Mouse (Mus musculus): ENCODE results near the gene Spint1. TPM values are rescaled to one million over a fixed set of nuclear protein-coding genes. Genes with fewer than 3 reads are reported as not detected.

Spint1 gene
- polyA plus RNA-seq, 1 experiment from 2014 or later = 3.7 TPM

- Histone ChIP-seq H3K9me3 (replicated peaks; ENCODE audit: control insufficient read depth, low read length) (no peaks in the 10 kb centered on the region), H3K4me2 (ENCODE audit: low read depth, low read length) (no peak overlapping the region), H3K27ac (ENCODE audit: low read length) (no peak overlapping the region), H3K27me3 (ENCODE audit: control insufficient read depth, insufficient read depth, low read length) (no peaks in the 10 kb centered on the region), H3K4me1 (ENCODE audit: control insufficient read depth, insufficient read depth, low read length) (peaks cover 2% of the 10 kb centered on the region; the same call in 1 of the 2 replicates), H3K36me3 (ENCODE audit: control insufficient read depth, insufficient read depth) (no peaks in the 10 kb centered on the region), H3K9ac (ENCODE audit: low read length) (no peak overlapping the region), H3K4me3 (ENCODE audit: low read length) (no peak overlapping the region)
- ATAC-seq (replicated peaks; ENCODE audit: extremely low read depth, insufficient read depth, low FRiP score) = no peak; the same call in 1 of the 2 replicates
- 48% methylated on average over 5 of the region's 5 CpGs for WGBS
These were observed 34.2 kb upstream of the Spint1 start for GRCm38 (mm10) chr2:119202914-119203453.

- Histone ChIP-seq H3K9ac (ENCODE audit: low read length) (no peak overlapping the region), H3K27me3 (ENCODE audit: control insufficient read depth, insufficient read depth, low read length) (no peaks in the 10 kb centered on the region), H3K4me2 (ENCODE audit: low read depth, low read length) (no peak overlapping the region), H3K4me1 (ENCODE audit: control insufficient read depth, insufficient read depth, low read length) (peaks cover 2% of the 10 kb centered on the region; the same call in 1 of the 2 replicates), H3K36me3 (ENCODE audit: control insufficient read depth, insufficient read depth) (no peaks in the 10 kb centered on the region), H3K9me3 (replicated peaks; ENCODE audit: control insufficient read depth, low read length) (no peaks in the 10 kb centered on the region), H3K27ac (ENCODE audit: low read length) (peak overlapping the region; percentile 19; the same call in 1 of the 2 replicates), H3K4me3 (ENCODE audit: low read length) (no peak overlapping the region)
- no peak for ATAC-seq (replicated peaks; ENCODE audit: extremely low read depth, insufficient read depth, low FRiP score)
- 67% methylated on average over 4 of the region's 4 CpGs for WGBS
These were observed 33.2 kb upstream of the Spint1 start for GRCm38 (mm10) chr2:119203871-119204460.

DNA sequence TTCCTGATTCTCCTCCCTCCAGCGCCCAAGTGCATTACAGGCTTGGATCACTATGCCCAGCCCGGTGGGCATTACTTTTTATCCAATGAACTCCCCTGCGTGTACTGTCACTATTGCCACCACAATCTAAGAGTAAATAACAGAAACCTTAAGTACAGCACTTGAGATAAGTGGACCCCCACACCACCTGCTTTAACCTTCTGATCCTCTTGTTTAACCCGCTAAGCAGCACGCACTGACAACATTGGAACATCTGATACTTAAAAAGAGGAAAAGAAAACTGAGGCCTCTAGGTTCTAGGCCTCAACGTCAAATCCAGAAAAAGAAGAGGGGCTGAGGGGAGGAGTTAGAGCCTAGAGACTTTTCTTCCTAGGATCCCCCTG lies 29.2 kb upstream of the Spint1 start:
- Histone ChIP-seq H3K4me3 (ENCODE audit: low read length) (peak overlapping the region; percentile 87), H3K4me1 (ENCODE audit: control insufficient read depth, insufficient read depth, low read length) (peaks cover 7% of the 10 kb centered on the region), H3K27ac (ENCODE audit: low read length) (peak overlapping the region; percentile 92), H3K9me3 (replicated peaks; ENCODE audit: control insufficient read depth, low read length) (no peaks in the 10 kb centered on the region), H3K9ac (ENCODE audit: low read length) (peak overlapping the region; percentile 73), H3K27me3 (ENCODE audit: control insufficient read depth, insufficient read depth, low read length) (no peaks in the 10 kb centered on the region), H3K36me3 (ENCODE audit: control insufficient read depth, insufficient read depth) (peaks cover 19% of the 10 kb centered on the region), H3K4me2 (ENCODE audit: low read depth, low read length) (peak overlapping the region; percentile 64)
- no peak for ATAC-seq (replicated peaks; ENCODE audit: extremely low read depth, insufficient read depth, low FRiP score)
- WGBS = 16% methylated on average over 6 of the region's 6 CpGs

DNA sequence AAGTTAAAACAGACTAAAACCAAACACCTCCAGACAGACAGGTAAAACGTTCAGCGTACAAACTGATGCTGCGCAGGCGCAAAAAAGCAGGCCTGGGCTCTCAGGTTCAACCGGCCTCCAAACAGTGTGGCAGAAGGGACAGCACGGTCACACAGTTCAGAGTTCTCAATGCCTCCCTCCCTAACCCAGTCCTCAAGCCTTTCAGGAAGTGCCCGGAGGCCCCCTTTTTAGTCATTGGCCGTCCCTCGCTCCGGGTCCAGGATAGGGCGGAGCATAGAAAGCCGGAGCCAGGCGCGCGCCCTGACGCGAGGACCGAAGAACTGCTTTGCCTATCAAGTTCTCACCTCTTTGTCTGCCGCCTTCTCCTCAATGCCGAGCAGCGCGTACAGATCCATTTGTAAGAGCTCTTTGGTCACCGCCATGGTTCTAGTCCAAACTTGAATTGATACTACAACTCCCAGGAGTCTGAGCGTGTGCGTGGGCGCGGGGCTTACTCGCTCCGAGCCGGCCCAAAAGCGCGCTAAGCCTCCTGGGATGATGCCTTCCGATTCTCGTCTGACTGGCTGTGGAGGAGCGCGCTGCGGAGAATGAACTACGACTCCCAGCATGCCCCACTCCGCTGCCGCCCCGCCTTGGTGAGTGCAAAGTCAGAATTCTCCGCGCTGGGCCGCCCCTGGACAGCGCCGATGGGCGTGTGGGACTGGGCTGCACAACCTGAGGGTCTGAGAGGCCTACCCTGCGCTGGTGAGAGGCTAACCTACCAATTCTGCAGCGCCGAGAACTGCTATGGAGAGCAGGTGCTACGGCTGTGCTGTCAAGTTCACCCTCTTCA lies 28.6 kb upstream of the Spint1 start, which contains the start of the genes Zfyve19 and Dnajc17:
Gene Zfyve19 (plus strand): TSS at position 274 of the 832 bp plus-strand sequence.
Gene Dnajc17 (minus strand): TSS at position 452 of the 832 bp plus-strand sequence.
- Histone ChIP-seq H3K4me1 (ENCODE audit: control insufficient read depth, insufficient read depth, low read length) (peaks cover 5% of the 10 kb centered on the region), H3K9me3 (replicated peaks; ENCODE audit: control insufficient read depth, low read length) (no peaks in the 10 kb centered on the region), H3K36me3 (ENCODE audit: control insufficient read depth, insufficient read depth) (peaks cover 21% of the 10 kb centered on the region), H3K4me3 (ENCODE audit: low read length) (peak within 1 kb of the TSS; percentile 87), H3K4me2 (ENCODE audit: low read depth, low read length) (peak within 1 kb of the TSS; percentile 79), H3K27ac (ENCODE audit: low read length) (peak within 1 kb of the TSS; percentile 92), H3K27me3 (ENCODE audit: control insufficient read depth, insufficient read depth, low read length) (no peaks in the 10 kb centered on the region), H3K9ac (ENCODE audit: low read length) (peak within 1 kb of the TSS; percentile 89)
- peak; percentile 97 for ATAC-seq (replicated peaks; ENCODE audit: extremely low read depth, insufficient read depth, low FRiP score)
- under 1% methylated on average over 51 of the region's 51 CpGs for WGBS

DNA sequence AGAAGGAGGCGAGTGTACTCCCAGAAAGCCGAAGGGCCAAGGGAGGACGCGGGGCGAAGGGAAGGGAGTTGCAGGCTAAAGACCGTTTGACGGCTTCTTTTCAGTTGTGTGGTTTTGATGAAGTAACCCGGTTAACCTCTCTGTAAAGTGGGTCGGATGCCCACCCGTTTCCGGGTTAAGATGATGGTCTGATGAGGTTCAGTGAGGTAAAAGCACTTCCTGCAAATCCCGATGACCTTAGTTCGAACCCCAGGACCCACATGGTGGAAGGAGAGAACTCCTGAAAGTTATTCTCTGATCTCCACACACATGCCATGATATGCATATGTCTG lies 28.0 kb upstream of the Spint1 start:
- no peaks in the 10 kb centered on the region for H3K27me3 ChIP-seq (ENCODE audit: control insufficient read depth, insufficient read depth, low read length)
- H3K9me3 ChIP-seq (replicated peaks; ENCODE audit: control insufficient read depth, low read length) = no peaks in the 10 kb centered on the region
- H3K4me1 ChIP-seq (ENCODE audit: control insufficient read depth, insufficient read depth, low read length) = peaks cover 5% of the 10 kb centered on the region
- peak overlapping the region; percentile 79 for H3K4me2 ChIP-seq (ENCODE audit: low read depth, low read length)
- peak overlapping the region; percentile 89 for H3K9ac ChIP-seq (ENCODE audit: low read length)
- H3K36me3 ChIP-seq (ENCODE audit: control insufficient read depth, insufficient read depth) = peaks cover 21% of the 10 kb centered on the region
- no peak for ATAC-seq (replicated peaks; ENCODE audit: extremely low read depth, insufficient read depth, low FRiP score)
- H3K4me3 ChIP-seq (ENCODE audit: low read length) = peak overlapping the region; percentile 87
- 1% methylated on average over 13 of the region's 13 CpGs for WGBS
- peak overlapping the region; percentile 79 for H3K27ac ChIP-seq (ENCODE audit: low read length)

DNA sequence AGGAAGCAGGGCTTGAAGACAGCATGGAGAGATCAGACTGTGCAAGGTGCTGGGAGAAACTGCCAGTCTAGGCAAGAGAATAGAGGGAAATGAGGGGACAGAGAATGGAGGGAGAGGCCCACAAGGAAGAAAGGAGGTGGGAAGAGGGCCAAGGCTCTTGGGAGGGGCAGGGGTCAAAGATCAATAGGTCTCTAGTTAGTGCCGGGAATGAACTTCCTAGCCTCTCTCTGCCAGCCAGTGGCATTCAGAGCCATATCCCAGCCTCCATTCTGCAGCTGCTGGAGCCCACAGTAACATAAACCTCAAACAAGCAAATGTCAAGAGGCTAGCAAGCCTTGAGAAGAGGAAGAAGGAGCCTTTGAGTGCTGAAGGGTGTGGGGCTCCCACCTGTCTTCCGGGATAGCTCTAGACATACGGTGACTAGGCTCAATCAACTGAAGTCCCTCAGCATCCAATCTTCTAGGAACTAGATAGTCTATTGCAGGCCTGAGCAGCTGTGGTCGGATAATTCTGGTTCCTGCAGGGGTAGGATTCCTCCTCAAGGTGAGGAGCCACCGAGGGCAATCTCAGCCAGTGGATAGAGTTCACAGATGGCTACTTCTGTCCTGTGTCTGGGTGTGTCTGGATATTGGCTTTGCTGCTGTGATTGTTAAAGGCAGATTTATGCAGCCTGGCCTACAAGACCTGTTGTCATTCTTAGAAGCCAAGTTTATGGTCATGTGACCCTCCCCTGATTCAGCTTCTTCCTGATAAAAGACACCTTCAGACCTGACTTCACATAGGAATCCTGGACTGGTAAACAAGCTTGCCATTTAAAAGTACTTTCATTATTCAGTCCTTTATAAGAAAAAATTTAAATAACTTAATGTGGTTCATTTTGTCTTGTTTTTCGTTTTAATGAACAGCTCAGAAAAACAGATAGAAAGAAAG lies 7.1 kb upstream of the Spint1 start, which contains the start of gene Ppp1r14d:
Gene Ppp1r14d (minus strand): TSS at position 132 of the 930 bp plus-strand sequence.
- Histone ChIP-seq H3K4me2 (ENCODE audit: low read depth, low read length) (no peak within 1 kb of the TSS), H3K27me3 (ENCODE audit: control insufficient read depth, insufficient read depth, low read length) (peaks cover 4% of the 10 kb centered on the region; the same call in 1 of the 2 replicates), H3K36me3 (ENCODE audit: control insufficient read depth, insufficient read depth) (no peaks in the 10 kb centered on the region), H3K27ac (ENCODE audit: low read length) (no peak within 1 kb of the TSS), H3K4me3 (ENCODE audit: low read length) (no peak within 1 kb of the TSS), H3K9me3 (replicated peaks; ENCODE audit: control insufficient read depth, low read length) (no peaks in the 10 kb centered on the region), H3K9ac (ENCODE audit: low read length) (no peak within 1 kb of the TSS), H3K4me1 (ENCODE audit: control insufficient read depth, insufficient read depth, low read length) (no peaks in the 10 kb centered on the region)
- WGBS = 67% methylated on average over 6 of the region's 6 CpGs
- ATAC-seq (replicated peaks; ENCODE audit: extremely low read depth, insufficient read depth, low FRiP score) = no peak

GRCm38 (mm10) chr2:119236682-119237209 lies 416 bp upstream of the Spint1 start:
- Histone ChIP-seq H3K4me3 (ENCODE audit: low read length) (peak overlapping the region; percentile 57), H3K27ac (ENCODE audit: low read length) (0 out of 2 replicates have a peak overlapping the region, but pooled peaks have one; percentile 9), H3K4me1 (ENCODE audit: control insufficient read depth, insufficient read depth, low read length) (peaks cover 9% of the 10 kb centered on the region), H3K36me3 (ENCODE audit: control insufficient read depth, insufficient read depth) (no peaks in the 10 kb centered on the region), H3K4me2 (ENCODE audit: low read depth, low read length) (peak overlapping the region; percentile 83), H3K9me3 (replicated peaks; ENCODE audit: control insufficient read depth, low read length) (no peaks in the 10 kb centered on the region), H3K27me3 (ENCODE audit: control insufficient read depth, insufficient read depth, low read length) (peaks cover 52% of the 10 kb centered on the region), H3K9ac (ENCODE audit: low read length) (peak overlapping the region; percentile 41)
- ATAC-seq (replicated peaks; ENCODE audit: extremely low read depth, insufficient read depth, low FRiP score) = no peak
- WGBS = 12% methylated on average over 25 of the region's 25 CpGs

GRCm38 (mm10) chr2:119237871-119238220 lies 684 bp downstream of the Spint1 start:
- no peaks in the 10 kb centered on the region for H3K36me3 ChIP-seq (ENCODE audit: control insufficient read depth, insufficient read depth)
- 3% methylated on average over 31 of the region's 31 CpGs for WGBS
- peaks cover 52% of the 10 kb centered on the region for H3K27me3 ChIP-seq (ENCODE audit: control insufficient read depth, insufficient read depth, low read length)
- H3K9ac ChIP-seq (ENCODE audit: low read length) = peak overlapping the region; percentile 41
- H3K4me3 ChIP-seq (ENCODE audit: low read length) = peak overlapping the region; percentile 57
- no peak overlapping the region for H3K27ac ChIP-seq (ENCODE audit: low read length)
- H3K9me3 ChIP-seq (replicated peaks; ENCODE audit: control insufficient read depth, low read length) = no peaks in the 10 kb centered on the region
- H3K4me2 ChIP-seq (ENCODE audit: low read depth, low read length) = peak overlapping the region; percentile 83
- no peak for ATAC-seq (replicated peaks; ENCODE audit: extremely low read depth, insufficient read depth, low FRiP score)
- peaks cover 9% of the 10 kb centered on the region for H3K4me1 ChIP-seq (ENCODE audit: control insufficient read depth, insufficient read depth, low read length)
